Mouse (Mus musculus): ENCODE measurements around the gene Tln2. TPM values are rescaled to one million over a fixed set of nuclear protein-coding genes. Genes with fewer than 3 reads are reported as not detected.
A peak's percentile ranks its signal among the peaks of the same experiment; 100 is the strongest.

Tln2 gene
- total RNA-seq, 2 experiments from 2014 or later: 82.5 to 83.1 TPM

- intact Hi-C loops (cut with DNase I): no loop called here
- H3K4me3 ChIP-seq: no peak overlapping the region
- no peak for DNase-seq
- no peak for TF ChIP-seq CTCF (IDR thresholded peaks at IDR 0.05)
- no peak overlapping the region for H3K27ac ChIP-seq
Measured at GRCm38 (mm10) chr9:67428306-67429047, 131.0 kb downstream of the Tln2 start.

GRCm38 (mm10) chr9:67426304-67426703, 133.2 kb downstream of the Tln2 start:
- Histone ChIP-seq H3K27ac (no peak overlapping the region), H3K4me3 (no peak overlapping the region)
- TF ChIP-seq CTCF (IDR thresholded peaks at IDR 0.05): no peak
- intact Hi-C loops (cut with DNase I): no loop called here
- DNase-seq: no peak

GRCm38 (mm10) chr9:67424110-67424509, 135.4 kb downstream of the Tln2 start:
- no peak overlapping the region for H3K4me3 ChIP-seq
- intact Hi-C loops (cut with DNase I): no loop called here
- no peak for DNase-seq
- H3K27ac ChIP-seq: no peak overlapping the region
- TF ChIP-seq CTCF (IDR thresholded peaks at IDR 0.05): no peak

GRCm38 (mm10) chr9:67418092-67418491, 141.4 kb downstream of the Tln2 start:
- no peak for TF ChIP-seq CTCF (IDR thresholded peaks at IDR 0.05)
- Histone ChIP-seq H3K4me3 (no peak overlapping the region), H3K27ac (no peak overlapping the region)
- intact Hi-C loops (cut with DNase I): no loop called here
- DNase-seq: no peak

- no peak for TF ChIP-seq CTCF (IDR thresholded peaks at IDR 0.05)
- no peak overlapping the region for H3K4me3 ChIP-seq
- no peak for DNase-seq
- intact Hi-C loops (cut with DNase I): no loop called here
- H3K27ac ChIP-seq: no peak overlapping the region
Measured at GRCm38 (mm10) chr9:67410667-67411066, 148.8 kb downstream of the Tln2 start.

- H3K27ac ChIP-seq: no peak overlapping the region
- no peak for TF ChIP-seq CTCF (IDR thresholded peaks at IDR 0.05)
- no peak for DNase-seq
- H3K4me3 ChIP-seq: no peak overlapping the region
- intact Hi-C loops (cut with DNase I): no loop called here
Measured at GRCm38 (mm10) chr9:67404736-67405135, 154.8 kb downstream of the Tln2 start.

- TF ChIP-seq CTCF (IDR thresholded peaks at IDR 0.05): peak; percentile 21; the same call in 1 of the 2 replicates
- H3K4me3 ChIP-seq: no peak overlapping the region
- intact Hi-C loops (cut with DNase I): no loop called here
- DNase-seq: no peak
- no peak overlapping the region for H3K27ac ChIP-seq
Measured at GRCm38 (mm10) chr9:67399563-67399962, 159.9 kb downstream of the Tln2 start.

GRCm38 (mm10) chr9:67397756-67398155, 161.7 kb downstream of the Tln2 start:
- DNase-seq: no peak
- H3K4me3 ChIP-seq: no peak overlapping the region
- no peak overlapping the region for H3K27ac ChIP-seq
- no peak for TF ChIP-seq CTCF (IDR thresholded peaks at IDR 0.05)
- intact Hi-C loops (cut with DNase I): no loop called here

- intact Hi-C loops (cut with DNase I): no loop called here
- H3K4me3 ChIP-seq: no peak overlapping the region
- no peak for TF ChIP-seq CTCF (IDR thresholded peaks at IDR 0.05)
- DNase-seq: no peak
- no peak overlapping the region for H3K27ac ChIP-seq
Measured at GRCm38 (mm10) chr9:67396446-67396845, 163.1 kb downstream of the Tln2 start.

- no peak overlapping the region for H3K4me3 ChIP-seq
- no peak overlapping the region for H3K27ac ChIP-seq
- DNase-seq: no peak
- TF ChIP-seq CTCF (IDR thresholded peaks at IDR 0.05): no peak
- intact Hi-C loops (cut with DNase I): no loop called here
Measured at GRCm38 (mm10) chr9:67384028-67384590, 175.4 kb downstream of the Tln2 start.

- no peak for TF ChIP-seq CTCF (IDR thresholded peaks at IDR 0.05)
- intact Hi-C loops (cut with DNase I): no loop called here
- DNase-seq: no peak
- no peak overlapping the region for H3K27ac ChIP-seq
- H3K4me3 ChIP-seq: no peak overlapping the region
Measured at GRCm38 (mm10) chr9:67380095-67380494, 179.4 kb downstream of the Tln2 start.

- DNase-seq: no peak
- H3K27ac ChIP-seq: no peak overlapping the region
- no peak for TF ChIP-seq CTCF (IDR thresholded peaks at IDR 0.05)
- intact Hi-C loops (cut with DNase I): no loop called here
- H3K4me3 ChIP-seq: no peak overlapping the region
Measured at GRCm38 (mm10) chr9:67378772-67379171, 180.7 kb downstream of the Tln2 start.

GRCm38 (mm10) chr9:67368078-67368477, 191.4 kb downstream of the Tln2 start:
- Histone ChIP-seq H3K27ac (no peak overlapping the region), H3K4me3 (no peak overlapping the region)
- DNase-seq: no peak
- no peak for TF ChIP-seq CTCF (IDR thresholded peaks at IDR 0.05)
- intact Hi-C loops (cut with DNase I): no loop called here

GRCm38 (mm10) chr9:67362511-67362910, 197.0 kb downstream of the Tln2 start:
- DNase-seq: no peak
- Histone ChIP-seq H3K27ac (no peak overlapping the region), H3K4me3 (no peak overlapping the region)
- no peak for TF ChIP-seq CTCF (IDR thresholded peaks at IDR 0.05)
- intact Hi-C loops (cut with DNase I): no loop called here
